Mouse (Mus musculus): ENCODE measurements around the gene Boc. TPM values are rescaled to one million over a fixed set of nuclear protein-coding genes. Genes with fewer than 3 reads are reported as not detected.

Boc gene
- polyA plus RNA-seq, 2 experiments from 2014 or later, result 0.79 TPM; not detected in 1

- ATAC-seq, result no peak
Measured at GRCm38 (mm10) chr16:44552726-44553125, 6.0 kb downstream of the Boc start.

GRCm38 (mm10) chr16:44552036-44552435, 6.7 kb downstream of the Boc start:
- ATAC-seq, result no peak

- no peak for ATAC-seq
Measured at GRCm38 (mm10) chr16:44551491-44551890, 7.2 kb downstream of the Boc start.

- ATAC-seq, result no peak
Measured at GRCm38 (mm10) chr16:44550843-44551242, 7.9 kb downstream of the Boc start.

- ATAC-seq, result no peak
Measured at GRCm38 (mm10) chr16:44549867-44550679, 8.6 kb downstream of the Boc start.

GRCm38 (mm10) chr16:44549381-44549780, 9.3 kb downstream of the Boc start:
- no peak for ATAC-seq

- no peak for ATAC-seq
Measured at GRCm38 (mm10) chr16:44547976-44548375, 10.7 kb downstream of the Boc start.

GRCm38 (mm10) chr16:44546831-44547230, 11.9 kb downstream of the Boc start:
- no peak for ATAC-seq

- ATAC-seq, result no peak
Measured at GRCm38 (mm10) chr16:44545939-44546338, 12.8 kb downstream of the Boc start.

GRCm38 (mm10) chr16:44545153-44545552, 13.5 kb downstream of the Boc start:
- ATAC-seq, result no peak

GRCm38 (mm10) chr16:44543098-44543497, 15.6 kb downstream of the Boc start:
- no peak for ATAC-seq

- ATAC-seq, result no peak
Measured at GRCm38 (mm10) chr16:44542029-44542690, 16.5 kb downstream of the Boc start.

GRCm38 (mm10) chr16:44539611-44540010, 19.1 kb downstream of the Boc start:
- no peak for ATAC-seq

GRCm38 (mm10) chr16:44538401-44539395, 20.0 kb downstream of the Boc start:
- ATAC-seq, result no peak

GRCm38 (mm10) chr16:44534122-44534521, 24.6 kb downstream of the Boc start:
- no peak for ATAC-seq

- ATAC-seq, result no peak
Measured at GRCm38 (mm10) chr16:44533522-44533921, 25.2 kb downstream of the Boc start.

- no peak for ATAC-seq
Measured at GRCm38 (mm10) chr16:44532851-44533250, 25.8 kb downstream of the Boc start.

- ATAC-seq, result no peak
Measured at GRCm38 (mm10) chr16:44531239-44531797, 27.4 kb downstream of the Boc start.

GRCm38 (mm10) chr16:44530829-44531228, 27.9 kb downstream of the Boc start:
- ATAC-seq, result no peak

- ATAC-seq, result no peak
Measured at GRCm38 (mm10) chr16:44530191-44530590, 28.5 kb downstream of the Boc start.

- ATAC-seq, result no peak
Measured at GRCm38 (mm10) chr16:44529691-44530090, 29.0 kb downstream of the Boc start.

GRCm38 (mm10) chr16:44528955-44529354, 29.7 kb downstream of the Boc start:
- ATAC-seq, result no peak
